Mouse (Mus musculus) bone marrow, adult 2 months (tissue): ENCODE measurements at regions not wholly inside any gene's neighbourhood (a gene's known extent, or its start where the extent isn't known, plus 50 kb on each side); places are given as distances from the start of the nearest gene placed in this dataset.

Experiments used
- H3K27ac ChIP-seq: fragments of 200-500 bp; 2 replicates; pipeline ENCODE4 v1.5.1; 2012; ENCODE audit warnings: low read depth, mild to moderate bottlenecking, control low read depth, inconsistent platforms, low read length; ENCODE audit not compliant: control insufficient read depth, poor library complexity, insufficient read depth
- H3K4me1 ChIP-seq: fragments of 200-500 bp; 2 replicates; pipeline ENCODE4 v1.6.1; 2011; ENCODE audit warnings: low read length; ENCODE audit not compliant: control insufficient read depth, insufficient read depth
- H3K4me3 ChIP-seq: fragments of 200-500 bp; replicated peaks from 2 replicates; pipeline ENCODE3; 2011; ENCODE audit warnings: mild to moderate bottlenecking, low read depth, low read length, control low read depth; ENCODE audit not compliant: control insufficient read depth
- CTCF ChIP-seq: fragments of 200-500 bp; IDR thresholded peaks from 2 replicates; pipeline ENCODE4 v1.5.1; 2011; ENCODE audit warnings: low read length, control low read depth; ENCODE audit not compliant: control insufficient read depth, insufficient read depth
- POLR2A ChIP-seq: fragments of 200-500 bp; IDR thresholded peaks from 2 replicates; pipeline ENCODE4 v1.6.1; 2011; ENCODE audit warnings: low read depth, mild to moderate bottlenecking, control low read depth, low read length, borderline replicate concordance; ENCODE audit not compliant: control insufficient read depth
- WGBS: fragments of 180-500 bp; shearing (Covaris S2); methylation state at CpG from one replicate; pipeline ENCODE4 v1.1.7; 2018; 5-methylcytosine and 5-hydroxymethylcytosine counted together

GRCm38 (mm10) chr12:9450620-9451019 lies 119.3 kb upstream of the Osr1 start:
- 30% methylated on average over 3 of the region's 3 CpGs for WGBS

GRCm38 (mm10) chr12:9460193-9460592 lies 109.7 kb upstream of the Osr1 start:
- 70% methylated on average over 3 of the region's 3 CpGs for WGBS
- H3K4me3 ChIP-seq: no peak overlapping the region
- no peak for TF ChIP-seq CTCF
- TF ChIP-seq POLR2A: no peak
- H3K27ac ChIP-seq: no peak overlapping the region
- H3K4me1 ChIP-seq: no peaks in the 10 kb centered on the region

More at GRCm38 (mm10) chr12:9450620-9451019, 119.3 kb upstream of the Osr1 start:
- Histone ChIP-seq H3K27ac (no peak overlapping the region), H3K4me3 (no peak overlapping the region), H3K4me1 (no peaks in the 10 kb centered on the region)
- TF ChIP-seq CTCF: no peak
- TF ChIP-seq POLR2A: no peak

GRCm38 (mm10) chr12:9469655-9470470 lies 100.1 kb upstream of the Osr1 start:
- H3K4me3 ChIP-seq: no peak overlapping the region
- TF ChIP-seq POLR2A (no peak), CTCF (no peak)
- no peaks in the 10 kb centered on the region for H3K4me1 ChIP-seq
- 80% methylated on average over 3 of the region's 3 CpGs for WGBS
- H3K27ac ChIP-seq: no peak overlapping the region

- TF ChIP-seq POLR2A (no peak), CTCF (no peak)
- Histone ChIP-seq H3K4me3 (no peak overlapping the region), H3K27ac (no peak overlapping the region), H3K4me1 (no peaks in the 10 kb centered on the region)
- WGBS: 54% methylated on average over 2 of the region's 2 CpGs
Observed at GRCm38 (mm10) chr12:9475836-9476235, 94.1 kb upstream of the Osr1 start.

- Histone ChIP-seq H3K27ac (no peak overlapping the region), H3K4me1 (no peaks in the 10 kb centered on the region), H3K4me3 (no peak overlapping the region)
- no peak for TF ChIP-seq CTCF
- TF ChIP-seq POLR2A: no peak
- WGBS: 24% methylated on average over 1 of the region's 1 CpGs
Observed at GRCm38 (mm10) chr12:9478201-9478600, 91.7 kb upstream of the Osr1 start.

GRCm38 (mm10) chr12:9487674-9488413 lies 82.1 kb upstream of the Osr1 start:
- TF ChIP-seq POLR2A (no peak), CTCF (no peak)
- H3K27ac ChIP-seq: no peak overlapping the region
- no peaks in the 10 kb centered on the region for H3K4me1 ChIP-seq
- 68% methylated on average over 8 of the region's 8 CpGs for WGBS
- H3K4me3 ChIP-seq: no peak overlapping the region

- TF ChIP-seq POLR2A (no peak), CTCF (no peak)
- H3K4me3 ChIP-seq: no peak overlapping the region
- WGBS: 77% methylated on average over 5 of the region's 5 CpGs
Observed at GRCm38 (mm10) chr12:9513926-9514325, 56.0 kb upstream of the Osr1 start.

GRCm38 (mm10) chr12:9518782-9519181 lies 51.1 kb upstream of the Osr1 start:
- Histone ChIP-seq H3K27ac (no peak overlapping the region), H3K4me3 (no peak overlapping the region), H3K4me1 (no peaks in the 10 kb centered on the region)
- WGBS: 72% methylated on average over 7 of the region's 7 CpGs
- no peak for TF ChIP-seq POLR2A
- TF ChIP-seq CTCF: no peak

More at GRCm38 (mm10) chr12:9513926-9514325, 56.0 kb upstream of the Osr1 start:
- H3K4me1 ChIP-seq: no peaks in the 10 kb centered on the region
- H3K27ac ChIP-seq: no peak overlapping the region
